Mouse (Mus musculus): ENCODE measurements around the gene Ttl. TPM values are rescaled to one million over a fixed set of nuclear protein-coding genes. Genes with fewer than 3 reads are reported as not detected.
A peak's percentile ranks its signal among the peaks of the same experiment; 100 is the strongest.

Ttl gene
- polyA plus RNA-seq, 1 experiment from 2014 or later = 42.6 TPM

DNA sequence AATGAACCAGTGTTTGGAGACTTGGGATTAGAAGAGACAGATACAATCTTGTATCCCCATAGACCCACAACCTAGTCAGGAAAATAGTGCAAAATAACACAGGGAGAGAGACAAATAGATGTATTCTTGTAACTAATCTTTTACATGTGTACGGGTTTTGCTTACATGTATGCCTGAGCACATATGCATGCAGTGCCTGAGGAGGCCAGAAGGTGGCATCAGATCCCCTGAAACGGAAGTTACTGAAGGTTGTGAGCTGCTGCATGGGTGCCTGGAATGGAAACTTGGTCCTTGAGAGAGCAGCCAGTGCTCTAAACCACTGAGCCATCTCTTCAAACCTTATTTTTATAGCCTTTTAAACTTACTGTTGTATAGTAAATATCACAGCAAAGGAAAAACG lies 12.6 kb downstream of the Ttl start:
- 86% methylated on average over 3 of the region's 3 CpGs for WGBS
- Histone ChIP-seq H3K9ac (no peak overlapping the region), H3K4me1 (replicated peaks; ENCODE audit: control insufficient read depth, insufficient read depth, low read length) (no peaks in the 10 kb centered on the region), H3K27me3 (ENCODE audit: control insufficient read depth, insufficient read depth, low read length) (no peaks in the 10 kb centered on the region), H3K4me2 (replicated peaks) (no peak overlapping the region), H3K36me3 (replicated peaks; ENCODE audit: control insufficient read depth, insufficient read depth) (peaks cover 76% of the 10 kb centered on the region), H3K27ac (no peak overlapping the region), H3K4me3 (replicated peaks; ENCODE audit: low read length) (no peak overlapping the region), H3K9me3 (ENCODE audit: control insufficient read depth, low read length) (no peaks in the 10 kb centered on the region)
- peak; percentile 32 for DNase-seq (ENCODE audit: low spot score)
- ATAC-seq (ENCODE audit: low FRiP score) = no peak

DNA sequence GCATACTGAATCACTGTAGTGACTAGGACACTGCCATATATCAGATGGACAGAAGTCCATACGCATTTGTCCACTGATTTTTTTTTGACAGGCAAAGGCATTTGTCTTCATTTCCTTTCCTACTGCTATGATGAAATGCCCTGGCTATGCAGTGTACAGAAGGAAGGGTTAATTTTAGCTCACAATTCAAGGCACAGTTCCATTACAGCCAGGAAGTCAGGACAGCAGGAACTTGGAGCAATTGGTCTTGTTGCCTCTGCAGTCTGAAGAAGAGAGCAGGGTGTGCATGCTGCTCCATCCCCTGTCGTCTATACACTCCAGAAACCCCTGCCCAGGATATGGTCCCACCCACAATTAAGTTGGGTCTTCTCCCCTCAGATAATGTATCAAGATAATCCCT lies 13.5 kb downstream of the Ttl start:
- 82% methylated on average over 2 of the region's 2 CpGs for WGBS
- no peak for DNase-seq (ENCODE audit: low spot score)
- Histone ChIP-seq H3K27ac (no peak overlapping the region), H3K27me3 (ENCODE audit: control insufficient read depth, insufficient read depth, low read length) (no peaks in the 10 kb centered on the region), H3K9ac (no peak overlapping the region), H3K4me1 (replicated peaks; ENCODE audit: control insufficient read depth, insufficient read depth, low read length) (no peaks in the 10 kb centered on the region), H3K4me3 (replicated peaks; ENCODE audit: low read length) (no peak overlapping the region), H3K9me3 (ENCODE audit: control insufficient read depth, low read length) (no peaks in the 10 kb centered on the region), H3K4me2 (replicated peaks) (no peak overlapping the region), H3K36me3 (replicated peaks; ENCODE audit: control insufficient read depth, insufficient read depth) (peaks cover 83% of the 10 kb centered on the region)
- no peak for ATAC-seq (ENCODE audit: low FRiP score)

DNA sequence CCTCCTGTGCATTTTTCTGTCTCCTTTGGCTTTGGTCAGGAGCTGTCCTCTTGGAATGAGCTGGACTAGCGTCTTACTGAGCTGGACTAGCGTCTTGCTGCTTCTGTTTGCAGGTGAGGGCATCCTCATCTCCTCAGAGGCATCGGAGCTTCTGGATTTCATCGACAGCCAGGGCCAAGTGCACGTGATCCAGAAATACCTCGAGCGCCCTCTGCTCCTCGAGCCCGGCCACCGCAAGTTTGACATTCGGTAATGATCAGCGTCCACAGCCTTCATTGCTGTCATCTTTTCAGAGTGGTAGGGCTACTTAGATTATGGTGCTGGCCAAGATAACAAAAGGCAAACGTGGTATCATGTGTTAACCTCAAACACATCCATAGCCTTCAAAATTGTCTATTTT lies 15.4 kb downstream of the Ttl start:
- ATAC-seq (ENCODE audit: low FRiP score) = no peak
- H3K4me2 ChIP-seq (replicated peaks) = no peak overlapping the region
- no peaks in the 10 kb centered on the region for H3K27me3 ChIP-seq (ENCODE audit: control insufficient read depth, insufficient read depth, low read length)
- peaks cover 90% of the 10 kb centered on the region for H3K36me3 ChIP-seq (replicated peaks; ENCODE audit: control insufficient read depth, insufficient read depth)
- no peak overlapping the region for H3K9ac ChIP-seq
- 69% methylated on average over 13 of the region's 13 CpGs for WGBS
- H3K4me1 ChIP-seq (replicated peaks; ENCODE audit: control insufficient read depth, insufficient read depth, low read length) = no peaks in the 10 kb centered on the region
- H3K4me3 ChIP-seq (replicated peaks; ENCODE audit: low read length) = no peak overlapping the region
- DNase-seq (ENCODE audit: low spot score) = no peak
- H3K27ac ChIP-seq = no peak overlapping the region
- H3K9me3 ChIP-seq (ENCODE audit: control insufficient read depth, low read length) = no peaks in the 10 kb centered on the region

DNA sequence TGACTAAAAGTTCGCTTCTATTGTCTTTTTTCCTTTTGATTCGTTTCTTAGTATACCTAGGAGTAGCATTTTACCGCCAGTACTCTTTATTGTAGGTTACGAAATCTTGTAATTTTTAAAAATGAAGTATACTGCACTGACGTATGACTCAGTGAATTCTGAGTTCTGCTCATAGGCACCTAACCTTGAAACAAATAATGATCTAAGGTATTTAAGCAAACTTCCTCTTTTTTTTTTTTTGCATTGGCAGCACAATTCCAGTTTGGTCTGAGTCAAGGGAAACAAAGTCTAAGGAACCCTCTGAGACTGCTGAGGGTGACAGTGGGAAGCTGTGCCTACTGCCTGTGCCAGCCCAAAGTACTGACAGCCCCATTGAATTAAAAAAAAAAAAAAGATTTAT lies 17.8 kb downstream of the Ttl start:
- ATAC-seq (ENCODE audit: low FRiP score) = no peak
- Histone ChIP-seq H3K4me3 (replicated peaks; ENCODE audit: low read length) (no peak overlapping the region), H3K4me2 (replicated peaks) (no peak overlapping the region), H3K4me1 (replicated peaks; ENCODE audit: control insufficient read depth, insufficient read depth, low read length) (no peaks in the 10 kb centered on the region), H3K27me3 (ENCODE audit: control insufficient read depth, insufficient read depth, low read length) (no peaks in the 10 kb centered on the region), H3K9ac (no peak overlapping the region), H3K36me3 (replicated peaks; ENCODE audit: control insufficient read depth, insufficient read depth) (peaks cover 88% of the 10 kb centered on the region), H3K27ac (no peak overlapping the region), H3K9me3 (ENCODE audit: control insufficient read depth, low read length) (no peaks in the 10 kb centered on the region)
- WGBS = 93% methylated on average over 5 of the region's 5 CpGs
- no peak for DNase-seq (ENCODE audit: low spot score)

DNA sequence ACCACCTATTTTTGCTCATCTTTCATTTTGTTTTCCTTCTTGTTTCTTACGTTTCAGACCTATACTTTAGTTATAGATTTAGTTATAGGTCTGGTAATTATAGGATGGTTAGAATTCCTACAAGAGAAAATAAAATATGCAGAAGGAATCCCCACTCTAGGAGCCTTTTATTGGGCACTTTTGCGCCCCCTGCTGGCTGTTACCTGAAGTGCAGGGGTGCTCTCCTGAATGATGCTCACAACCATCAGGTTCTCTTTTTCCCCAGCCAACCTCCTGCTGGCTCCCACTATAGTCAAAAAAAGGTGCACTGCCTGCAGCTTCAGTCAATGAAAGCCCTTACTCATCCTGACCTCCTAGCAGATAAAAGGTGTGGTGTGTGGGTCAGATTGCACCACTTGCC lies 19.2 kb downstream of the Ttl start:
- WGBS = 58% methylated on average over 2 of the region's 2 CpGs
- DNase-seq (ENCODE audit: low spot score) = peak; percentile 70
- Histone ChIP-seq H3K27me3 (ENCODE audit: control insufficient read depth, insufficient read depth, low read length) (no peaks in the 10 kb centered on the region), H3K4me1 (replicated peaks; ENCODE audit: control insufficient read depth, insufficient read depth, low read length) (no peaks in the 10 kb centered on the region), H3K36me3 (replicated peaks; ENCODE audit: control insufficient read depth, insufficient read depth) (peaks cover 88% of the 10 kb centered on the region), H3K4me3 (replicated peaks; ENCODE audit: low read length) (no peak overlapping the region), H3K4me2 (replicated peaks) (no peak overlapping the region), H3K27ac (no peak overlapping the region), H3K9me3 (ENCODE audit: control insufficient read depth, low read length) (no peaks in the 10 kb centered on the region), H3K9ac (no peak overlapping the region)
- ATAC-seq (ENCODE audit: low FRiP score) = no peak

DNA sequence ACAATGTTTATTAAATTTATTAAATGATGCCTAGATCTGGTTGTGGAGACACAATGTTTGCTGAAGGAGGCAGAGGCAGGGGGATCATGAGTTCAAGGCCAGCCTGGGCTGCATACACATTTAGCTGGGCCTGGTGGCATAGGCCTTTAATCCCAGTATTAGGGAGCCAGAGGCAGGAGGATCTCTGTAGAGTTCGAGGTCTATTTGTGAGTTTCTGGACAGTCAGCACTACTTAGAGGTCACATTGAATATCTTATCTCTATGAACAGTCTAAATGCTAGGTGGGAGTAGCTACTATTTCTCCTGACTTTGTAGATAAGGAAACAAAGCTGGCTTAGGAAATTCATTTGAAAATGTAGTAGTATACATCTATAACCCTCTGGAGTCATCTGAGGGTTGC lies 21.8 kb downstream of the Ttl start:
- no peak overlapping the region for H3K9ac ChIP-seq
- no peak for DNase-seq (ENCODE audit: low spot score)
- no peak overlapping the region for H3K4me3 ChIP-seq (replicated peaks; ENCODE audit: low read length)
- no peaks in the 10 kb centered on the region for H3K27me3 ChIP-seq (ENCODE audit: control insufficient read depth, insufficient read depth, low read length)
- peaks cover 83% of the 10 kb centered on the region for H3K36me3 ChIP-seq (replicated peaks; ENCODE audit: control insufficient read depth, insufficient read depth)
- no peaks in the 10 kb centered on the region for H3K9me3 ChIP-seq (ENCODE audit: control insufficient read depth, low read length)
- no peak overlapping the region for H3K27ac ChIP-seq
- no peak overlapping the region for H3K4me2 ChIP-seq (replicated peaks)
- H3K4me1 ChIP-seq (replicated peaks; ENCODE audit: control insufficient read depth, insufficient read depth, low read length) = no peaks in the 10 kb centered on the region
- 100% methylated on average over 1 of the region's 1 CpGs for WGBS
- ATAC-seq (ENCODE audit: low FRiP score) = no peak

DNA sequence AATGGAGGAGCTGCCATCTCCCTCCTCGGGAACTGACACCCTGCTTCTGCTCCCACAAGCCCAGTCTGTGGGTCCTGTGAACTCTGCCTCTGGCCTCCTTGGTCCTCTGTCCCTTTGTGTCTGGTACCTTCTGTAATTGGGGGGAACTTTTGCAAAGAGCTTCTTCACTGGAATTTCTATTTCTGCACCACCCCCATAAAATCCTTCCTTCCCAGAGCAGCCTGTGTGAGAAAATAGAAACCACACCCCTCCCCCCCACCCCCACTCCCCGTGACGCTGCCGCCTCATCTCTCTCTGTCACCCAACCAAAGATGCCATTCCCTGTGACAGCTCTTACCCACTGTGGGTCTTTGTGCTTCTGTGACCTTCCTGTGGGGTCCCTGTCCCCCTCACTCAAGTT lies 24.6 kb downstream of the Ttl start:
- Histone ChIP-seq H3K9me3 (ENCODE audit: control insufficient read depth, low read length) (no peaks in the 10 kb centered on the region), H3K4me2 (replicated peaks) (no peak overlapping the region), H3K27ac (no peak overlapping the region), H3K36me3 (replicated peaks; ENCODE audit: control insufficient read depth, insufficient read depth) (peaks cover 91% of the 10 kb centered on the region), H3K4me1 (replicated peaks; ENCODE audit: control insufficient read depth, insufficient read depth, low read length) (no peaks in the 10 kb centered on the region), H3K27me3 (ENCODE audit: control insufficient read depth, insufficient read depth, low read length) (no peaks in the 10 kb centered on the region), H3K4me3 (replicated peaks; ENCODE audit: low read length) (no peak overlapping the region), H3K9ac (no peak overlapping the region)
- ATAC-seq (ENCODE audit: low FRiP score) = no peak
- WGBS = 65% methylated on average over 4 of the region's 4 CpGs
- DNase-seq (ENCODE audit: low spot score) = no peak

DNA sequence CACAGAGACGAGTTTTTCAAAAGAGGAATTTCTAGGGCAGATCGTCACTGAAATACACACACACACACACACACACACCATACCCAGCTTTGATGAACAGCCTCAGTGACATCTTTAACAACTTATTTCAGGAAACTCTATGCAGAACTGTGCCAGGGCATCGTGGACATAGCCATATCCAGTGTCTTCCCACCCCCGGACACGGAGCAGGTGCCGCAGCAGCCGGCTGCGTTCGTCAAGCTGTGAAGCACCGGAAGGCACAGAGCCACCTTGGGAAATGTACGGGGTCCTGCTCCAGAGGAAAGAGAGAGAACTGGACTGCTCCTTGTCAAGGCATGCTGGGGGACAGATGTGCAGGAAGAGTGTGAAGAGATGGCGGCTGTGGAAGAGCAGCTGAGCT lies 27.1 kb downstream of the Ttl start:
- Histone ChIP-seq H3K36me3 (replicated peaks; ENCODE audit: control insufficient read depth, insufficient read depth) (peaks cover 75% of the 10 kb centered on the region), H3K9ac (no peak overlapping the region), H3K9me3 (ENCODE audit: control insufficient read depth, low read length) (no peaks in the 10 kb centered on the region), H3K27me3 (ENCODE audit: control insufficient read depth, insufficient read depth, low read length) (no peaks in the 10 kb centered on the region), H3K4me1 (replicated peaks; ENCODE audit: control insufficient read depth, insufficient read depth, low read length) (no peaks in the 10 kb centered on the region), H3K27ac (no peak overlapping the region), H3K4me2 (replicated peaks) (no peak overlapping the region), H3K4me3 (replicated peaks; ENCODE audit: low read length) (no peak overlapping the region)
- ATAC-seq (ENCODE audit: low FRiP score) (no peak), DNase-seq (ENCODE audit: low spot score) (no peak)
- 95% methylated on average over 12 of the region's 12 CpGs for WGBS

DNA sequence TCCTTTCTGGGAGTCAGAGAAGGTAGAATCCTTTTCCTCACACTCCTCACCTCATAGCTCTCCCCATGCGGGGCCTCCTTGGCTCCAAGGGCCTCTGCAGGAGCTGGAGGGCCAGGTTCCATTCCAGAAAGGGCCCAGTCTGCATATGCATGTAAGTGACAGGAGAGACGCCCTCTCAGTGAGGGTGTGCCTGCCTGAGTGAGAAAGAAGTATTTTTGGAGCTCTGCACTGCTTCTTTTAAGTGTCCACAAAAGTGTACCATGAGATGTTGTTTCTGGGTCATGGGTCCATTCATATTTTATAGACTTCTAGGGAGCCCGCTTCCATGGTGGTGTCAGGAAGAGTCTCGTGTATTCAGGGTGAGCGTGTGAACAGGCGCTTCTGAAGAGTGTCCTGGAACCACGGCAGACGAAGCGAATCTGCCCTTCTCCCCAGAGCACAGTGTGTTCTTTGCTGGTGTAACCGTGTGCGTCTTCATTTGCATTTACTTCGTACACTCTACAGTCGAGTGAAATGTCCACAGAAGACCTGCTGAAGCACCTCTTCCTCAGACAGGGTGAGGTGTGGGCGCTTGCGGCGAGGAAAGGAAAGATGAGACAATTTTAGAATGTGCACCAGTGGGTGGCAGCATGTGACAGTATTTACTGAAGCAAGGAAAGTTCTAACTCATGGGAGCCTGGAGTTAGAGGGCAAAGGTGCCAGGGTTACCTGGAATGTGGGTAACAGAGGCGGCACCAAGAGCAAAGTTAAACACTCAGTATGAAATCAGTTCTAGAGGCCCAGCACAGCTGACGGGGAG lies 28.4 kb downstream of the Ttl start:
- DNase-seq (ENCODE audit: low spot score) (no peak), ATAC-seq (ENCODE audit: low FRiP score) (no peak)
- Histone ChIP-seq H3K36me3 (replicated peaks; ENCODE audit: control insufficient read depth, insufficient read depth) (peaks cover 66% of the 10 kb centered on the region), H3K4me3 (replicated peaks; ENCODE audit: low read length) (no peak overlapping the region), H3K4me1 (replicated peaks; ENCODE audit: control insufficient read depth, insufficient read depth, low read length) (no peaks in the 10 kb centered on the region), H3K9me3 (ENCODE audit: control insufficient read depth, low read length) (no peaks in the 10 kb centered on the region), H3K4me2 (replicated peaks) (no peak overlapping the region), H3K27ac (no peak overlapping the region), H3K9ac (no peak overlapping the region), H3K27me3 (ENCODE audit: control insufficient read depth, insufficient read depth, low read length) (no peaks in the 10 kb centered on the region)
- 91% methylated on average over 18 of the region's 18 CpGs for WGBS

Data from hindbrain, embryonic 14.5 days (tissue).